Mouse (Mus musculus) embryonic fibroblast, embryonic 13.5 days (primary cell): ENCODE measurements around the gene Ankrd34b.

Experiments
- CTCF ChIP-seq: IDR thresholded peaks from 2 replicates; pipeline ENCODE4 v1.5.1; 2011; ENCODE audit warnings: mild to moderate bottlenecking, control low read depth, low read length, moderate library complexity, borderline replicate concordance; ENCODE audit not compliant: insufficient read depth
- POLR2A ChIP-seq: IDR thresholded peaks from 2 replicates; pipeline ENCODE4 v1.6.1; 2011; ENCODE audit warnings: low read depth, mild to moderate bottlenecking, control low read depth, low read length, moderate library complexity

- TF ChIP-seq CTCF, result no peak
- no peak for TF ChIP-seq POLR2A
Observed at GRCm38 (mm10) chr13:92410486-92410885, 15.2 kb upstream of the Ankrd34b start.
